Mouse (Mus musculus) brain, embryonic 14.5 days (tissue): ENCODE data around the gene Dus2.

Experiments used
- CTCF ChIP-seq: fragments of 200-500 bp; IDR thresholded peaks from 2 replicates; pipeline ENCODE4 v1.5.1; 2012; ENCODE audit warnings: inconsistent platforms, mild to moderate bottlenecking, moderate library complexity, borderline replicate concordance; ENCODE audit not compliant: insufficient read depth, insufficient read length; ENCODE audit errors: extremely low read depth
- POLR2A ChIP-seq: fragments of 200-500 bp; IDR thresholded peaks from 2 replicates; pipeline ENCODE4 v1.6.1; 2012; ENCODE audit warnings: mild to moderate bottlenecking, inconsistent platforms, borderline replicate concordance; ENCODE audit not compliant: poor library complexity, insufficient read depth, insufficient read length, severe bottlenecking; ENCODE audit errors: extremely low read depth

- TF ChIP-seq CTCF (no peak), POLR2A (no peak)
Observed at GRCm38 (mm10) chr8:105949350-105949749, 41.8 kb upstream of the Dus2 start.
